Mouse (Mus musculus) activated CD4-positive, CD25-positive, alpha-beta regulatory T cell, adult 4 months (primary cell): Measurements from ENCODE around the gene Pdzd2. TPM values are rescaled to one million over a fixed set of nuclear protein-coding genes. Genes with fewer than 3 reads are reported as not detected.
"Not testable (repeated sequence)": the region's sequence is repeated elsewhere in the genome, so short reads cannot be mapped to it uniquely, and the experiment has no call there.

Source experiments
- ATAC-seq: one replicate; pipeline ENCODE4 v1.8.0; 2017
- polyA plus RNA-seq, 2 experiments: library from polyadenylated mRNA; unstranded; fragments of 100-300 nt; shearing (Covaris generic); gene quantifications; one replicate each; pipeline ENCODE4 v1.2.1; 2017

Pdzd2 gene
- polyA plus RNA-seq, 2 experiments from 2014 or later: 0.17 to 0.26 TPM

DNA sequence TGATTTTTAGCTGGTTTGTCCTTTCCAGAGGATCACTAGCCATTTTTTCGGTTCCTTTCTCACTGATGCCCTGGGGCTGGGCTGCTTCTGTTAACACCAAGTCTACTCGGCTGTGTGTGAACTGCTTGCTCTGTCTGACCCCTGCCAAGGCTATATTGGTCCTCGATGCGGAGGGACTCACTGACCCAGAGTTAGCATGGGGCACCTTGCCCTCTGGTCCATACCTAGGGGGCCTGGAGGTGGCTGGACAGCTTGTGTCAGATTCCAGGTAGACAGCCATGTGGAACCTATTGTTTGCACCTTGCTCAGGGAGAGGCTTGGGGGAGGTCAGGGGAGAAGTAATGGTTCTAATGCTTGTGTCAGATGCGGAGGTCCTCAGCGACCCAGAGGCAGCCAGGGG, 365.8 kb downstream of the Pdzd2 start:
- no peak for ATAC-seq

DNA sequence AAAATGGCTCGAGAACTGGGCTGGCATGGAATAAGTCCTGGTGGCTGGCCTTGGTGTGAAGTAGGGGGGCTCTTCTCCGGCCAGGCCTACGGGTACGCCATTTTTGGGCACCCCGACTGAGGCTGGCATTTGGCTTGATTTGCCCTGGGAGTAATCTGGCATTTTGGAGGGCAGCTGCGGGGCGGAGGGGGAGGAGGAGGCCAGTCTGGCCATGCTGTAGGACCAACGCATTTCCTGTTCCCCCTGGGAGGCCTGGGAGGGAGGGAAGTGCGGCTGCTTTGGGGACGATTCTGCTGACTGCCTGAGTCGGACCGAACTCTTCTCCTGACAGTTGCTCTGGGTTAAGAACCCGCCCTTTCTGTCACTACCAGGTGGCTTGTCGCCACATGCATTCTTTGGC, 366.2 kb downstream of the Pdzd2 start:
- no peak for ATAC-seq

DNA sequence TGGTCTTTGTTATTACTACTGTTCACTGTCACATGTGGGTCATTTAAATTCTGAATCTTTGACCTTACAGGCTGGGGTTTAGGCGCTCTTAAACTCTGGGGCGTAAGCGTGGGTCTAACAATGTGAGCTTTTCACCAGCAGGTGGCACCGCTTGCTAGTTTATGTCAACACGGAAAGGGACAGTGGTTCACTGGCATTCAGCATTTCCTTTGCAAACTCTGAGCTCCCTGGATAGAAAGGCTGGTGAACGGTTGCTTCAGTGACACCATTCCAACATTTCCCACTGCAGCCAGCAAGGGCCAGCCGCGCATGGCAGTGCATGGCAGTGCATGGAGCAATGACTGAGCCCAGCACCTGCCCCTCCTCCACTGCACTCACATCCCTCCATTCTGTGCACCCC, 368.5 kb downstream of the Pdzd2 start:
- ATAC-seq: peak; percentile 69

DNA sequence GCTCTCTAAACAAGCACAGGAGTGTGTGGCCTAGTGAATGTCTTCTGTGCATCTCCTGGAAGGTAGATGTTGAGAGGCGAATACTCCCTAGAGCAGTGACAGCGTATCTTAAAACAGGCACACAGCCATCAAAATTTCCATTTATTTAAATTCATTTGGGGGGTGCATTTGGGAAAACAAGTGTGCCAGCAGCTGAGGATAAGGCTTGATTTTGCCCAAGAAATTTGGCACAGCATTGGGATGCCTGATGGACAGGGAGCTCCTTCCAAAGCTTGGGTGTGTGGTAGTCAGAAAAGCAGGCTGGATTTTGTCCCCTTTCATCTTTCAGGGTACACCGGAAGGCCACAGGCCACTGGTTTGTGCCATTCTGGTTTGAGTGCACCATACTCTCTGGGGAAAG, 369.6 kb downstream of the Pdzd2 start:
- no peak for ATAC-seq

DNA sequence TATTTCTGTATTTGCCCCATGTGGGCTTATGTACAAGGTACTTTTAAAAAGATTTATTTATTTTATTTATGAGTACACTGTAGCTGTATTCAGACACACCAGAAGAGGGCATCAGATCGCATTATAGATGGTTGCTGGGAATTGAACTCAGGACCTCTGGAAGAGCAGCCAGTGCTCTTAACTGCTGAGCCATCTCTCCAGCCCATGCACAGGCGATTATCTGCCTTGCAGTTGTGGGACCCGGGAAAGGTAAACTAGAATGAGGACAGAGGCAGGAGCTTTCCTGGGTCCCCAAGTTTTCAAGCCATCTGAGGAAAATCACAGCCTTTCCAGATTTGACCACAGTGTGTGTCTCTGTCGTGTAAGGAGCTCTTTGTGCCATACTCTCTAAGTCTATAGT, 370.9 kb downstream of the Pdzd2 start:
- no peak for ATAC-seq

DNA sequence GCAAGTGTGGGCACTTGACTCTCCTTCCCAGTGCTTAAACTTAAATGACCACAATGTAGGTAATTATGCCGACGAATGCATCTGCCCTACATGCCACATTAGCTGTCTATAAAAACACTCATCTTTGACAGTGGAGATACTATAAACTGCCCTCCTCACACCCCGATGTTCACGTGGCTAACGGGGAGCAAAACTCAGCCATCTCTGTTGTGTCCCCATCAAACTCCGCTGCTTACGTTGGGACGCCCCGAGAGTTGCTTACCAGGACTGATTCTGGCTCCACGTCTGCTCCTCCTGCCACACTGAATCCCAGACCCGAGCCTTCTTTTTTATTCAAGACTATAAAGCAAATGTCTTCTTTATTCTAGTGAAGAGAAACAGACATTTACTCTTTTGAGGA, 371.4 kb downstream of the Pdzd2 start:
- no peak for ATAC-seq

DNA sequence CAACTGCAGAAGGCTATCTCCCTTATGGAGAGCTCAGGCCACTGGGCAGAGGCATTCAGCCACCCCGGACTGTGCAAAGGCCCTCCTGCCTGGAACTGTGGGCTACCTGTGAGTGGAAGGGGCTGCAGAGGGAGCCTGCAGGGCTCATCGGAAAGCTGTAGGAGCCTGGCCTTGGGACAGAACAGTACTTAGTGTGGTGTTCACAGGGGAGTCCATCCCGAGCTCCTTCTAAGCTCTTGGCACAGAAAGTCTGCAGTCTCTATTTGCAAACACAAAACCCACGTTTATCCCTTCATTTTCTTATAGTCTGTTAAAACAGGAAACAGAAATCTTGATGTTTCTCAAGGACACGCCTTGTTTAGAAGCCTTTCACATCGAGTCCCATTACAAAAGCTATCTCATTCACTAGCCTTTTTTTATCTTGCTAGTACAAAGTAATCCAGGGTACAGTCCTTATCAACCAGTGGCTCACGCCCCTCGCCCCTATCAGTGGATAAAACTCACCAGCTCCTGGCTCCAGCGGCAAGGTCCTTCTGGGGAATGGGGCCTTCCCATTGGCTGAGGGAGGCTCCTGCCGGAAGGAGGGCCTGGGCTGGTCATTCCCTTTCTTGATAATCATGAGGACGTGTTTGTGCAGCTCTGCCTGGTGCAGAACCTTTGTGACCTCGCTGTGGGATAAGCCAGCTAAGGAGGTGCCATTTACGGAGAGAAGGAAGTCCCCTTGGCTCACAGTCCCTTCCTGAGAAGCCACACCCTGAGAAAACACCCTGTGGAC, 372.2 kb downstream of the Pdzd2 start:
- no peak for ATAC-seq

DNA sequence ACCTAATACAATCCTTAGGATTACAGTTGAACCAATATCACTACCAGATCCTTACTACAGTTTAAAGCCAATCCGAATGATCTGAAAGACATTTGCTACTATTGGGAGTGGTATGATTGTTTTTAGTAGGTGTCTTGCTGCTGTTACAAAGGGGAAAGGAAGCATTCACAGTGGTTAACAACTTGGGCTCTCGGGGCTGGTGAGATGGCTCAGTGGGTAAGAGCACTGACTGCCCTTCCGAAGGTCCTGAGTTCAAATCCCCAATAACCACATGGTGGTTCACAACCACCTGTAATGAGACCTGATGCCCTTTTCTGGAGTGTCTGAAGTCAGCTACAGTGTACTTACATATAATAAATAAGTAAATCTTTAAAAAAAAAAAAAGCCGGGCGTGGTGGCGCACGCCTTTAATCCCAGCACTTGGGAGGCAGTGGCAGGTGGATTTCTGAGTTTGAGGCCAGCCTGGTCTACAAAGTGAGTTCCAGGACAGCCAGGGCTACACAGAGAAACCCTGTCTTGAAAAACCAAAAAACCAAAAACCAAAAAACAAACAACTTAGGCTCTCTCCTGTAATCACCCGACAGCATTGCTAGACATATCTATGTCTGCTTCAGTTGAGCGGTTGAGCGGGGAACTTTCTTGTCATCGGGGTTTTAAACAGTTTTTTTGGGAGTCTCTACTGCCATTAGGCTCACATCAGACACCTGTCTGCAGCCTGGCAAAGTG, 373.0 kb downstream of the Pdzd2 start:
- ATAC-seq: not testable (repeated sequence)

DNA sequence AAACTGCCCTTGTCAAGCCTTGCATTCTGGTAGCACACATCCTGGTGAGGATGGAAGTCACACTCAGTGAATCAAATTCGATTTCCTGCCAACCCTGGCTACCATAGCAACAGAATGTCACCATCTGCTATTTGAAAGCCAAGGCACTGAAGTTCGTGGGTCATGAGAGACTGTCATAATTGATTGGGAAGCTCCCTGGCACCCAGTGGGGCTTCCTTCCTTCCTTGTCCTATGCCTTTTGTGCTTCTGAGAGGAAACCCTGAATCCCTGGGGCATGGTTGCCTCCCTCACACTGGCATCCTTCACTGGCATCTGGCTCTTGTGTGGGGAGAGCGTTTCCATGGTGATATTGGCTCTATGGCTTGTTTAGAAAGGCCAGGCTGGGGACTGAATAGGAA, 373.7 kb downstream of the Pdzd2 start:
- no peak for ATAC-seq

DNA sequence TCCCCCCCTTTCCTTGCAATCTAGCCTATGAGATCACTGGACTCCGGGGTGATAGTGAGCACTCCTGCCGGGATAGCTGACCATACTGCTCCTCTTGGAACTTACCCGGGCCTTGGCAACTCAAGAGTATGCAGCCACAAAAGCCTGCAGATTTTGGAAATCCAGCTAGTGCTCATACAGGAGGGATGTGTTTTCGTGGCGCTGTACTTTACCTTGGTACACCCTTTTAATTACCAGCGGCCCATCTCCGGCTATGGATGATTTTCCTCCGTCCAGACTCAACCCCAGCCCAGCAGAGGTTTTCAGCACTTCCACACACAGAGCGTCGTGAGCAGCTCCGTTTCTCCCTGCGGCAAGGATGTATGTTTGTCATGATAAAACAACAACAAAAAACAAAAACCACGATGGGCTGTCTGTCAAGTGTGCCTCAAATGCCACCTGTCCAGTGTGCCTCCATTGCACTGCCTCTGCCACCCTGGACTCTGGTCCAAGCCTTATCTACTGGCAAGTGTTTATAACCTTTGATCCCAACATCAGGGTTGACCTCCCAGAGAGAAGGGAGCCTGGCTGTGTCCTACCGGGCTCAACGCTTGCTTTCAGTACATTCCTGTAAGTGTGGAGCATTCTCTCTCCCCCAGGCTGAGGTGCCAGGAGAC, 374.2 kb downstream of the Pdzd2 start:
- ATAC-seq: no peak

DNA sequence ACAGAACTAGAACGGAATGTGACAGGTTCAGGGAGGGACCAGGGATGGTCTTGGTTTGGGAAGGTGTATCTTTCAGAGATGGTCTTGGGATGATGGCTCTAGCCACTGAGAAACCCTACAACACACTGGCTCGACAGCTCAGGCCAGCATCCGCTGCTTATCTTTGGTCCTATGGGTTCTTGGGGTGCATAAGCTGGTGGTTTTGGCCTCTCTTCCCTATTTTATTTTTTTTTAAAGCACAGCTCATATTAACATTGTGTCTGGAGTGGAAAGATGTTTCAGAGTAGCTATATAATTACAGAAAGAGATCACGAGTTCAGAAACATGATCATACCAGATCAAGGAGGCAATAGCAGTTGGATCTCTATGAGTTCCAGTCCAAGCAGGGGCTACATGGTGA, 375.6 kb downstream of the Pdzd2 start:
- no peak for ATAC-seq

DNA sequence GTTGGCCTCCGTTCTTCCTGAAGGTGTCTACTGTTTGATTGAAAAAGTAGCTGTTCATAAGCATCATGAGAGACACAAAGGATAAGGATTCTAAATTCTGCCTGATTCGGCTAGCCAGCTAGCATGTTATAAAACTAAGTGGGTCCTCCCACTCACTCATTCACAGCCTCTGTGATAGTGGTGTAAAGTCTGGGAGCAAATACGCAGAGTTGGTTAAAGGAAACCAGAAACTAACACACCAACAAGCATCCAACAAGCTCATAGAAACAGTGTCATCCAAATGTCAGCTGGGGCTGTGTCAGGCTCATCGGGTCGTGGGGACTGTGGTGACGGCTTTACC, 377.1 kb downstream of the Pdzd2 start:
- no peak for ATAC-seq

DNA sequence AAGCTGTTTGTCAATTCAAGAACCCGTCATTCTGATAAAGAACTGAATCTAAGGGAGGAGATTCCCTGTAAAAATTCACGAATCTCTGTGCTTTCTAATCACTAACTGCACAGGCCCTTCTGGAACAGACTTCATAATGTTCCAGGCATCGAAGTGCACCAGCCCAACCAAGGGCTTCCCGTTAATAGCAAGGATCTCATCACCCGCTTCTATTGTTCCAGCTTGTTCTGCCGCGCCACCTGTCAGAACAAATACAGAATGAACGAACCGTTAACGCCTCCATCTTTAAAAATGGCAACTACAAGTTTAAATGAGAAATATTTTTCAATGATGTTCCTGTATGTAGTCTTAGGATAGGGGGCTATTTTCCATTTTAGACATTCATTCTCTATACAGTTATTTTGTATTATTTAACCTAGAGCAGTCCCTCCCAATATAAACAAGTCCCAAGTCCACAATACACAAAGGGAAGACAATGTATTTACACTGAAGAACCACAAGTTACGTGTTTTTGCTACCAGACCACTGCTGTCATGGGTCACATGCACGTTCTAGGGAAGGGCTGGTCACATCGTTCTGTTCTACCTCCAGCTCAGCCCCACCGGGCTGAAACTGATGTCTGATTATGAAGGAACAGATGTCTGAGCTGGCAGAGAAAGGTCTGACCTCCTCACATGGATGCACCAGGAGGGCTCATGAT, 377.6 kb downstream of the Pdzd2 start:
- no peak for ATAC-seq

DNA sequence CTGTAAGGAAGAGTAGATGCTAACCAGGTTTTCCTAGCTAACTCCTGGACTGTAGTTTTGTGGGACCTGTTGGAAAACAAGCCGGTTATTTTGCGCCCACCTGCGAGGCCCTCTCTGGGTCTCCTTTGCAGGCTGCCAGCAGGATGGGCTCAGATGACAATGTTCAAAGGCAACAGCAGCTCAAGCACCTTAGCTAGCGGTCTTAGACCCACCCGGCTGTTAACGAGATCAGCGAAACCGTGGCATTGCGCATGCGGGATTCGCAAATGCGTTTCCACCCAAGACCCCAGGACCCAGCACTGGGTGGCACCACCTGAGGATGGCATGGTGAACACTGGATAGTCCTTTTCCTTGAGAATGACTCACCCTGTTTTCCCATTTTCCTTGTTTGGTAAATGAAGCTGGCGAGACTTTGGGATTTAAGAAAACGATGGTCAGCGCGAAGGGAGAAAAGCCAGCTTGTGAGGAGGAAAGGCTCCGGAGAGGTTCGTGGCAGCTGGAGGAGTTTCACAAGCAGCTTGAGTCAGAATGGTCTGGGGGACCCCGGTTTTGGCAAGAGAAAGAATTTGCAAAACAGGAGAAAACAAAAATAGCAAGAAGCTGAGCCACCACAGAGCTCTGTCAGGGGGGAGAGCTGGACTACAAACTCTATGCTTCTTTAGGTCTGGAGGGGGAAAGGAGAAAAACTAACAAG, 379.1 kb downstream of the Pdzd2 start:
- no peak for ATAC-seq

DNA sequence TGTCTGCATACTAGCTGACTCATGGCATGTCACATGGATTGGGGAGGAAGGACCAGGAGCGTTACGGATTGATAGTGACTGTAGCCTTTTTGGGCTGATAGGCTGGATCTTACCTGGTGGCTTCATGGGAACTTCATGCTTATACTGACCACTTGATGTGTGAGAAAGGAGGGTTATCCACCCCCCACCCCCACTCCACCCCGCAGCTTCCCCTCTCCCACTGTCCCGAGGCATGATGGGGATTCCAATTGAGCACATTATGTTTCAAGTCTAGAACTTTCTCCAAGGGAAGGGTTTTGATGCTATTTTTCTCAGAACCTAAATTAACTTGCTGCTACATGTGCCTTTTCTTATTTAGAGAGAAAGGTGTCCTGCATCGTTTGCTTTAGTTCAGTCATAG, 381.3 kb downstream of the Pdzd2 start:
- ATAC-seq: no peak

DNA sequence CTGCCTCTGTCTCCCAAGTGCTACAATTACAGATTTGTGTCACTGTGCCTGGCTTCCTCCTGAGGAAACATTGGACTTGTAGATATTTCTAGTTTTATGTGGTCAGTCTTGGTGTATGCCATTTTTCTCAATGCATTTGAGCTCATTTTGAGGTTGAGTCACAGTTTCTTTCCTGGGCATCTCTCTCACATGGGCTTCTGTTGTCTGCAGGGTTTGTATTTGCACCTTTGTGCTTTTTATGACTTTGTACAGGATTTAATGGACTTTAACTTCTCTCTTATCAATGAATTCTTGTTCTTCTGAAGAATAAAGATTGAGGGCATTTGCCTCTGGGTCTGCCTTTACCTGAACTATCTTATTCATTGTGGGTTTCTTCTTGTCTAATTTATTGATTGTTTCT, 382.3 kb downstream of the Pdzd2 start:
- ATAC-seq: no peak

DNA sequence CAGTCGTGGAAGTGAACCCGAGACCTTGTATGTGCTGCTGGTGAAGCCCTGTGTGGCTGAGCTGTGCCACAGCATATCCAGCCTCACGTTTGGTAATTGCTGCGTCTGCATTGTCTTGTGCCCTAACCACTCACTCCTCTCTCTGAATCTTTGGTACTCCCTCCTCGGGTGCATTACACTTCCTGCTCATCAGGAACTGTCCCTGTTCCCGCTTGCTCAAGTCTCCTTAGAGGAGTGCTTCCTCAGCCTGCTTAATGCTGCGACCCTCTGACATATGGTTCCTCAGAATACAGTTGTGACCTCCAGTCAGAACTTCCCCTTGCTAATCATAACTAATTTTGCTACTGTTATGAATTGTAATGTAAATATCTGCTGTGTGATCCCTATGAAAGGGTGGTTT, 383.8 kb downstream of the Pdzd2 start:
- no peak for ATAC-seq

DNA sequence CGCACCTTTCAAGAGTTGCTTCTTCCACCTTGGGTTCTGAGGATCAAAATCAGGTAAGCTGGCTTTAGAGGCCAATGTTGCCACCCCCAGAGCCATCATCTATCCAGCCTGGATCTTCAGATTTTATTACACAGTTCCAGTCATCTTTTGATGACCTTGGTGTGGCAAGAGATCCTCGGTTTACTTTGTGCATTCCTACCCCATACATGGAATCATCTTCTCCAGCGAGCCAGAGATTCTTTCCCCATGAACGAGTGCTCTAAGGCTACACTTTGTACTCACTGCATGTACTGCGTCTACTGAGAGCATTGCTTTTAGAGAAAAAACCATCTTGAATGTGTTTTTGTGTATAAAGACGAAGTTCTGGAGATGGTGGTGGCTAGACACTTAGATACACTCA, 384.5 kb downstream of the Pdzd2 start:
- no peak for ATAC-seq

DNA sequence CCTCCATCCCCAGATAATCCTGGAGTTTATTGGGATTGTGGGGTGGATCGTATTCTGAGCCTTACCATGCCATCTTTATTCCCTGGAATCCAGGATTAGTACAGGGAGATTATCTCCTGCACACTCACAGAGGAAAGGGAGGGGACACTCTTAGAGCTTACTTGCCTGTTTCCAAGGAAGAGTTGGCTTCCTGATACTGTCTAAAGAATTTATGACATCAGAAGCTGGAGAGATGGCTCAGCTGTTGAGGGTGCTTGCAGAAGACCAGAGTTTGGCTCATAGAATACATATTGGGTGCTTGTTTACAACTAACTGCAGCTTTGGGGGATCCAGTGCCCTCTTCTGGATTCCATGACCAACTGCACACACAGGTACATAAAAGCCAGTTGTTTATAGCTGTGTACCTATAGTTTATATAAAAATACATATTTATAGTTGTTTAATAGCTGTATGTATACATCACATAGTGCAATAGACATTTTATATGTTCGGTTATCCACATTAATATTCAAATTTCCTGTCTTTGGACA, 385.4 kb downstream of the Pdzd2 start:
- no peak for ATAC-seq

DNA sequence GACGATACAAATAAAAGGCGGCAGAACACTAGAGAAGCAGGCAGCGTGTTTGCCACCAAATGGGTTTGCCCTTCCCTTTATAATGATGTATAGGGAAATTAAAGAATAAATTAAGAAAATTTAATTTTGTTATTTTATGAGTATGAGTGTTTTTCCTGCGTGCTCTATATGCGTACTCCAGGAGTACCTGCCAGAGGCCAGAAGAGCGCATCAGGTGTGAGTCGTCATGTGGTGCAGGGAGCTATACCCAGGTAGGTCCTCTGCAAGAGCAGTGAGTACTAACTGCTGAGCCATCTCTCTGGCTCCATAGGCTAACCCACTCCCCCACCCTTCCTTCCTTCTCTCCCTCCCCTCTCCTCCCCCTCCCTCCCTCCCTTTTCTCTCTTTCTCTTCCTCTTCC, 388.3 kb downstream of the Pdzd2 start:
- no peak for ATAC-seq

DNA sequence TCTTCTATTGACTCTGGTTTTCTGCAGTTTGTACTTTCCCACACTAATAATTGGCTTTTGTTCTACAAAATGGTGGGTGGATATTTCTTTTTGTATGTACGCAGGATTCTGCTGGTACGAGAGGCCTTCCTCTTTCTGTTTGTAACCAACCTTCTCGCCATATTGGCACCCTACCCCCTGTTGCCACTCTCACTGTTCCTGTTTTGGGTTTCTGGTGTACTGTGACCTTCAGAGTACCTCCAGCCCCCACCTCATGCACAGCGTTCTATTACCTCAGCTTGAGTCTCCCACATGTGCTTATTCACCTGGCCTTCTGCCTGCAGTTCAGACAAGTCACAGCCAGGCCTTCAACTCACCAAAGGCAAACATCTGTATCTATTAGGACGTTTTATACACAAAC, 389.9 kb downstream of the Pdzd2 start:
- no peak for ATAC-seq

DNA sequence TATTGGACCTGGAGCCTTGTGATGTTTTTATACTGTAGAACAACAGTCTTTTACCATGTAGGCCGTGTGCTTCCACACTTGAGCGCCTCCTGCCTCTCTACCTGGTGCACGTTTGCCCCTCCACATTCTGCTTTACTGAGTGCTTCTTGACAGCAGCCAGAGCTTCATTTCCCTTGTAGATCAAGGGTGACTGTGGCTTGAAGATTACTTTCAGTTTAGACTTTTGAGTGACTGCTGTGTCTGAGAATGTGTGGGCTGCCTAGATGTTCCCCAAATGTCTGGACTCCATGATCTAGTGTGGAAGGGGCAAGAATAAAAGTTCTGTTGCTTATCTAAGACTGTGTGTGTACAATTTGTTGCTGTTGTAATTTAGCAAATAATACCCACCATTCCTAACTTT, 390.8 kb downstream of the Pdzd2 start:
- peak; percentile 65 for ATAC-seq

DNA sequence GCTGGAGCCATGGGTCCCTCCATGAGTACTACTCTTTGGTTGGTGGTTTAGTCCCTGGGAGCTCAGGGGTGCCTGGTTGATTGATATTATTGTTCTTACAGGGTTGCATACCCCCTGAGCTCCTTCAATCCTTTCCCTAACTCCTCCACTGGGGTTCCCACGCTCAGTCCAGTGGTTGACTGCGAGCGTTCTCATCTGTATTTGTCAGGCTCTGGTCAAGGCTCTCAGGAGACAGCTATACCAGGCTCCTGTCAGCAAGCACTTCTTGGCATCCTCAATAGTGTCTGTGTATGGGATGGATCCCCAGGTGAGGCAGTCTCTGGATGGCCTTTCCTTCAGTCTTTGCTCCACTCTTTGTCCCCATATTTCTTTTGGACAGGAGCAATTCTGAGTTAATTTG, 392.8 kb downstream of the Pdzd2 start:
- no peak for ATAC-seq
